Mouse (Mus musculus) hindbrain, embryonic 12.5 days (tissue): ENCODE measurements around the gene Etl4. TPM values are rescaled to one million over a fixed set of nuclear protein-coding genes. Genes with fewer than 3 reads are reported as not detected.

Experiments
- ATAC-seq: fragments of 200-750 bp; cut with Nextera tagmentation; 2 replicates; pipeline ENCODE4 v1.8.0; 2017; ENCODE audit warnings: moderate TSS enrichment; ENCODE audit not compliant: low FRiP score
- H3K27ac ChIP-seq: fragments of 300-500 bp; sonication (generic); 2 replicates; pipeline ENCODE4 v1.5.1; 2016; ENCODE audit warnings: mild to moderate bottlenecking
- H3K27me3 ChIP-seq: fragments of 300-500 bp; sonication (generic); 2 replicates; pipeline ENCODE4 v1.6.1; 2016; ENCODE audit warnings: mild to moderate bottlenecking
- H3K36me3 ChIP-seq: fragments of 300-500 bp; sonication (generic); 2 replicates; pipeline ENCODE4 v1.6.1; 2016; ENCODE audit warnings: mild to moderate bottlenecking
- H3K4me1 ChIP-seq: fragments of 300-500 bp; sonication (generic); 2 replicates; pipeline ENCODE4 v1.6.1; 2016
- H3K4me2 ChIP-seq: fragments of 300-500 bp; sonication (generic); replicated peaks from 2 replicates; pipeline ENCODE4 v1.6.1; 2016; ENCODE audit warnings: mild to moderate bottlenecking
- H3K4me3 ChIP-seq: fragments of 300-500 bp; sonication (generic); 2 replicates; pipeline ENCODE4 v1.5.1; 2016; ENCODE audit warnings: mild to moderate bottlenecking
- H3K9ac ChIP-seq: fragments of 300-500 bp; sonication (generic); 2 replicates; pipeline ENCODE4 v1.6.1; 2016; ENCODE audit warnings: mild to moderate bottlenecking, moderate library complexity
- H3K9me3 ChIP-seq: fragments of 300-500 bp; sonication (generic); replicated peaks from 2 replicates; pipeline ENCODE4 v1.6.1; 2016; ENCODE audit warnings: mild to moderate bottlenecking
- WGBS: fragments of 180-500 bp; shearing (Covaris S2); methylation state at CpG from one replicate; pipeline ENCODE4 v1.1.7; 2016; 5-methylcytosine and 5-hydroxymethylcytosine counted together
- polyA plus RNA-seq: library from polyadenylated mRNA; unstranded; fragments of >200 nt; fragmentation: Nextera tagmentation; extraction: Ambion mirVana; gene quantifications from 2 replicates; pipeline ENCODE4 v1.2.1, GENCODE M21; 2016

Gene Etl4
- polyA plus RNA-seq, 1 experiment from 2014 or later: 18.7 TPM

- Histone ChIP-seq H3K9ac (no peak overlapping the region), H3K27me3 (no peaks in the 10 kb centered on the region), H3K4me1 (0 out of 2 replicates have a peak, but pooled peaks cover 2% of the 10 kb centered on the region), H3K36me3 (no peaks in the 10 kb centered on the region), H3K4me2 (no peak overlapping the region), H3K27ac (no peak overlapping the region), H3K4me3 (no peak overlapping the region), H3K9me3 (no peaks in the 10 kb centered on the region)
- WGBS: 36% methylated on average over 6 of the region's 6 CpGs
- no peak for ATAC-seq
These were observed 510.4 kb downstream of the Etl4 start for GRCm38 (mm10) chr2:20419975-20420374.

- Histone ChIP-seq H3K9ac (no peak overlapping the region), H3K4me2 (no peak overlapping the region), H3K27ac (no peak overlapping the region), H3K27me3 (no peaks in the 10 kb centered on the region), H3K9me3 (no peaks in the 10 kb centered on the region), H3K36me3 (no peaks in the 10 kb centered on the region), H3K4me3 (no peak overlapping the region), H3K4me1 (no peaks in the 10 kb centered on the region)
- WGBS: 49% methylated on average over 4 of the region's 4 CpGs
- ATAC-seq: no peak
These were observed 512.7 kb downstream of the Etl4 start for GRCm38 (mm10) chr2:20422275-20422674.

- ATAC-seq: no peak
- no peak overlapping the region for H3K9ac ChIP-seq
- H3K4me2 ChIP-seq: no peak overlapping the region
- no peak overlapping the region for H3K4me3 ChIP-seq
- no peaks in the 10 kb centered on the region for H3K4me1 ChIP-seq
- no peaks in the 10 kb centered on the region for H3K9me3 ChIP-seq
- no peaks in the 10 kb centered on the region for H3K27me3 ChIP-seq
- no peak overlapping the region for H3K27ac ChIP-seq
- H3K36me3 ChIP-seq: no peaks in the 10 kb centered on the region
- 93% methylated on average over 2 of the region's 2 CpGs for WGBS
These were observed 524.1 kb downstream of the Etl4 start for GRCm38 (mm10) chr2:20433656-20434055.

GRCm38 (mm10) chr2:20435530-20435929 is 526.0 kb downstream of the Etl4 start:
- no peak overlapping the region for H3K4me2 ChIP-seq
- no peak overlapping the region for H3K9ac ChIP-seq
- 90% methylated on average over 4 of the region's 4 CpGs for WGBS
- H3K4me1 ChIP-seq: no peaks in the 10 kb centered on the region
- no peak overlapping the region for H3K4me3 ChIP-seq
- H3K27me3 ChIP-seq: no peaks in the 10 kb centered on the region
- H3K9me3 ChIP-seq: no peaks in the 10 kb centered on the region
- no peak overlapping the region for H3K27ac ChIP-seq
- no peaks in the 10 kb centered on the region for H3K36me3 ChIP-seq
- ATAC-seq: no peak

GRCm38 (mm10) chr2:20442731-20443130 is 533.2 kb downstream of the Etl4 start:
- ATAC-seq: no peak
- H3K4me1 ChIP-seq: no peaks in the 10 kb centered on the region
- WGBS: 76% methylated on average over 2 of the region's 2 CpGs

GRCm38 (mm10) chr2:20443671-20444440 is 534.3 kb downstream of the Etl4 start:
- H3K27me3 ChIP-seq: no peaks in the 10 kb centered on the region
- H3K4me3 ChIP-seq: no peak overlapping the region
- H3K27ac ChIP-seq: no peak overlapping the region
- H3K9me3 ChIP-seq: no peaks in the 10 kb centered on the region
- no peaks in the 10 kb centered on the region for H3K4me1 ChIP-seq
- WGBS: 62% methylated on average over 10 of the region's 10 CpGs
- 0 out of 2 replicates have a peak, but pooled peaks have one; percentile 38 for ATAC-seq
- H3K4me2 ChIP-seq: no peak overlapping the region
- H3K36me3 ChIP-seq: no peaks in the 10 kb centered on the region
- no peak overlapping the region for H3K9ac ChIP-seq

More at GRCm38 (mm10) chr2:20442731-20443130, 533.2 kb downstream of the Etl4 start:
- H3K9ac ChIP-seq: no peak overlapping the region
- H3K4me2 ChIP-seq: no peak overlapping the region
- no peaks in the 10 kb centered on the region for H3K36me3 ChIP-seq
- H3K9me3 ChIP-seq: no peaks in the 10 kb centered on the region
- no peak overlapping the region for H3K27ac ChIP-seq
- no peak overlapping the region for H3K4me3 ChIP-seq
- no peaks in the 10 kb centered on the region for H3K27me3 ChIP-seq

- H3K27ac ChIP-seq: no peak overlapping the region
- H3K27me3 ChIP-seq: no peaks in the 10 kb centered on the region
- no peak overlapping the region for H3K9ac ChIP-seq
- no peaks in the 10 kb centered on the region for H3K36me3 ChIP-seq
- no peaks in the 10 kb centered on the region for H3K9me3 ChIP-seq
- ATAC-seq: no peak
- no peaks in the 10 kb centered on the region for H3K4me1 ChIP-seq
- H3K4me3 ChIP-seq: no peak overlapping the region
- WGBS: 62% methylated on average over 17 of the region's 17 CpGs
- no peak overlapping the region for H3K4me2 ChIP-seq
These were observed 535.9 kb downstream of the Etl4 start for GRCm38 (mm10) chr2:20445156-20446155.

- H3K9me3 ChIP-seq: no peaks in the 10 kb centered on the region
- H3K4me1 ChIP-seq: no peaks in the 10 kb centered on the region
- WGBS: 79% methylated on average over 4 of the region's 4 CpGs
- H3K4me2 ChIP-seq: no peak overlapping the region
- no peaks in the 10 kb centered on the region for H3K27me3 ChIP-seq
- no peak for ATAC-seq
- H3K36me3 ChIP-seq: no peaks in the 10 kb centered on the region
- no peak overlapping the region for H3K27ac ChIP-seq
- no peak overlapping the region for H3K4me3 ChIP-seq
- H3K9ac ChIP-seq: no peak overlapping the region
These were observed 536.6 kb downstream of the Etl4 start for GRCm38 (mm10) chr2:20446180-20446579.

GRCm38 (mm10) chr2:20450945-20451344 is 541.4 kb downstream of the Etl4 start:
- no peak for ATAC-seq
- Histone ChIP-seq H3K4me1 (no peaks in the 10 kb centered on the region), H3K4me3 (no peak overlapping the region), H3K9me3 (no peaks in the 10 kb centered on the region), H3K4me2 (no peak overlapping the region), H3K36me3 (no peaks in the 10 kb centered on the region), H3K9ac (no peak overlapping the region), H3K27ac (no peak overlapping the region), H3K27me3 (no peaks in the 10 kb centered on the region)
- WGBS: 51% methylated on average over 3 of the region's 3 CpGs

- H3K27me3 ChIP-seq: no peaks in the 10 kb centered on the region
- ATAC-seq: no peak
- no peak overlapping the region for H3K4me2 ChIP-seq
- WGBS: 80% methylated on average over 3 of the region's 3 CpGs
- no peaks in the 10 kb centered on the region for H3K9me3 ChIP-seq
- H3K4me1 ChIP-seq: no peaks in the 10 kb centered on the region
- no peak overlapping the region for H3K4me3 ChIP-seq
- H3K36me3 ChIP-seq: no peaks in the 10 kb centered on the region
- no peak overlapping the region for H3K9ac ChIP-seq
- H3K27ac ChIP-seq: no peak overlapping the region
These were observed 544.1 kb downstream of the Etl4 start for GRCm38 (mm10) chr2:20453506-20454206.

GRCm38 (mm10) chr2:20479199-20479598 is 569.6 kb downstream of the Etl4 start:
- Histone ChIP-seq H3K36me3 (no peaks in the 10 kb centered on the region), H3K9ac (no peak overlapping the region), H3K4me1 (no peaks in the 10 kb centered on the region), H3K27ac (no peak overlapping the region), H3K9me3 (no peaks in the 10 kb centered on the region), H3K4me3 (no peak overlapping the region), H3K4me2 (no peak overlapping the region), H3K27me3 (no peaks in the 10 kb centered on the region)
- 88% methylated on average over 2 of the region's 2 CpGs for WGBS
- ATAC-seq: no peak
